Comparison of ENCODE assay signal across 37 mouse cellular contexts in the genomic region with DNA sequence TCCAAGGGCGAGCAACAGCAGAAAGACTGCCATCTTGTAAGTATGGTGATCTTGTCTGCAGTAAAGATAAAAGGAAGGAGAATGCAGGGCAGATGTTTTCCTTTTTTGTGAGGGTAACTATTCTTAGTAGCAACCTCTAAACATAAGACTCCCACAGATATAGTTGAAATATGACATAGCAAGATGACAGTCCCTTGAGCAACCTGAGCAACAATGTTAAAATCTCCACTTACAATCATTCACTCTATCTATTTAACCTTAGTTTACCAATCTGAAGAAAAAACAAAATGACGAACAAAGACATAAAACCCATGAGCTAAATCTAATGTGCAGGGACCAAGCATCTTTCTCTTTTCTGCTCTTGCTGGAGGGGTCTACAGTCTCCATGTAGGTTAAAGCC. TPM values are rescaled to one million over a fixed set of nuclear protein-coding genes. Genes with fewer than 3 reads are reported as not detected.
"Had no signal": no experiment of that assay in that cellular context is flagged by ENCODE, and none has a peak within 500 bp of the region (broad histone marks: within the 10 kb centered on the region; RNA-seq: fewer than 3 reads in every experiment).

A gene (minus strand): TSS at position 101 of the 400 bp plus-strand sequence.

- DNase-seq: left cerebral cortex, postnatal 4 days; liver; liver, embryonic 13.5 days; liver, postnatal 0 days; lung, adult 18-20 months; lung, adult 2 months; lung, embryonic 14.5 days; lung, postnatal 10 days; lung, postnatal 14 days; lung, postnatal 36 days; lung, postnatal 4 days; midbrain, embryonic 14.5 days had no signal

RNA-seq across cellular contexts. Expression of the gene that starts here (rescaled TPM):
- polyA plus RNA-seq: limb, embryonic 10.5 days; limb, embryonic 11.5 days; limb, embryonic 12.5 days; limb, embryonic 13.5 days; limb, embryonic 14.5 days; limb, embryonic 15.5 days; liver, adult 2 months; liver, embryonic 11.5 days; liver, embryonic 12.5 days; liver, embryonic 13.5 days; liver, embryonic 14.5 days; liver, embryonic 15.5 days; liver, embryonic 16.5 days; liver, postnatal 0 days; lung, adult 2 months; lung, embryonic 14.5 days; lung, embryonic 15.5 days; lung, embryonic 16.5 days; lung, postnatal 0 days; macrophage; midbrain, embryonic 10.5 days; midbrain, embryonic 11.5 days; midbrain, embryonic 12.5 days; midbrain, embryonic 13.5 days; midbrain, embryonic 14.5 days; midbrain, embryonic 15.5 days; midbrain, embryonic 16.5 days; midbrain, postnatal 0 days; myocyte; neural tube, embryonic 11.5 days had no signal
